Mouse (Mus musculus) 3T3-L1 (cell line): ENCODE results near the gene Ube2n.

Experiments used
- DNase-seq: peaks from one replicate; pipeline ENCODE4 v3.0.0-alpha.2; 2015; ENCODE audit warnings: low read depth, low spot score

Gene Ube2n

GRCm38 (mm10) chr10:95514656-95515292 lies at the start of gene Ube2n:
Gene Ube2n (plus strand): TSS chr10:95515145.
- DNase-seq = peak; percentile 94

DNA sequence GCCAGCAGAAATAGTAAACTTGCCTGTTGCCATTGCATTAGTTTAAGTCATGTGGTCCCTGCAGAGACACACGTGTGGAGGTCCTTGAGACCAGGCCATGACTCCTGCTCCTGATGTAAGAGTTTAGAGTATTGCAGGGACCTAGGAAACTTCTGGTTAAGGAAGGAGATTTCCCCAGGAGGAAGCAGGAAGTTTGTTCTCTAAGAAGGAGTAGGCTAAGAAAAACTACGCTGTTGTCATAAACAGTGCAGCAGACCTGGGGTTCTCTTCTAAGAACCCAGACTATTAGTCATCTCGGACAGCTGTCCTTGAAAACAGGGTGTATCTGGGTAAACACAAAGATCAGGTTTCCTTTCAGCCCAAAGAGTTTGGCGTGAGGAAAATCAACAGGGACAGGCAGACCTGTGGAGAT lies 49.5 kb upstream of the Ube2n start:
- peak; percentile 26 for DNase-seq

GRCm38 (mm10) chr10:95468894-95469293 lies 46.1 kb upstream of the Ube2n start:
- no peak for DNase-seq

GRCm38 (mm10) chr10:95471186-95471585 lies 43.8 kb upstream of the Ube2n start:
- peak; percentile 61 for DNase-seq

DNA sequence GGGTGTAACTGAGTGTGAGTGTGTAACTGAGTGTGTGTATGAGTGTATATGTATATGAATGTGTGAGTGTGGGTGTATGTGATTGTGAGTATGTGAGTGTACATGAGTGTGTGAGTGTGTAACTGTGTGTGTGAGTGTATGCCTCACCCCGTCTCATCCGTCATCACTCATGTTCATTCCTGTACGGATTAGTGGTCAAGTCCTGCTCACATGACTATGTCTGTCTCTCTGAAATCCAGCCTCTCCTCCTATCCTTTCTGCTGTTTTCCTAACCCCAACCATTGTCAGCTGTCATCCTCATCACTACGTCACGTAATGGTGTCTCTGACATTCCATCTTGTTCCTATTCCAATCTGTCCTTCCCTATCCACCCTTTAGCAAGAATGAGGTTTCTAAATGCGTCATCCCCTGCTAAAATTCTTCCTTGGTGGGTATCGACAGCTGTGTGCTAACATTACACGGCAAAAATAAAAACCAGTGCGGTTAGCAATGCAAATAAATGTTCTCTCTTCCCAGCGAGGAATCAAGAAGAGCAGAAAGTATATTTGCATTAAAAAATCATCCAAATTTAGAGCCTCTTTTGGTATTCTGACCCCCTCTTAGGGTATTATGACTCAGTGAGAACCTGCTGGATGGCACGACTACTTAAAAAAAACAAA lies 42.9 kb upstream of the Ube2n start:
- no peak for DNase-seq

GRCm38 (mm10) chr10:95475923-95476322 lies 39.0 kb upstream of the Ube2n start:
- peak; percentile 89 for DNase-seq

GRCm38 (mm10) chr10:95477516-95477915 lies 37.4 kb upstream of the Ube2n start:
- no peak for DNase-seq

GRCm38 (mm10) chr10:95489653-95490052 lies 25.3 kb upstream of the Ube2n start:
- DNase-seq = peak; percentile 43

DNA sequence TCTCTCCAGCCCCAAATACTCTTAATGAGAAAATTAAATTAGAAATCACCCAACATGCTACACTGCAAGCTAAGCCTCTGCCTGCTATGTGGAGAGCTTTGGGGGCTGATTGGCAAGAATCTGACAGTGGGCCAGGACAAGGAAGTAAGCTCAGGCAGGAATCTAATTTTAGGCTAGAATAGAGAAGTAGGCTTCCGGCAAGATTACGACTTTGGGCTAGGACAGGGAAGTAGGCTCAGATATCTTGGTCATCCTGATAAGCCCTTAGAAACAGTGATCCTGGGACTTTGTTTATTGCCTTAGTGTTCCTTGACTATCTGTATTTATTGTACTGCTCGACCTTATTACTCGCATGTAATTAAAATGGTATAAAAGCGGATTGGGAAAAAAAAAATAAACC lies 20.7 kb upstream of the Ube2n start:
- no peak for DNase-seq

GRCm38 (mm10) chr10:95501033-95501432 lies 13.9 kb upstream of the Ube2n start:
- peak; percentile 30 for DNase-seq

DNA sequence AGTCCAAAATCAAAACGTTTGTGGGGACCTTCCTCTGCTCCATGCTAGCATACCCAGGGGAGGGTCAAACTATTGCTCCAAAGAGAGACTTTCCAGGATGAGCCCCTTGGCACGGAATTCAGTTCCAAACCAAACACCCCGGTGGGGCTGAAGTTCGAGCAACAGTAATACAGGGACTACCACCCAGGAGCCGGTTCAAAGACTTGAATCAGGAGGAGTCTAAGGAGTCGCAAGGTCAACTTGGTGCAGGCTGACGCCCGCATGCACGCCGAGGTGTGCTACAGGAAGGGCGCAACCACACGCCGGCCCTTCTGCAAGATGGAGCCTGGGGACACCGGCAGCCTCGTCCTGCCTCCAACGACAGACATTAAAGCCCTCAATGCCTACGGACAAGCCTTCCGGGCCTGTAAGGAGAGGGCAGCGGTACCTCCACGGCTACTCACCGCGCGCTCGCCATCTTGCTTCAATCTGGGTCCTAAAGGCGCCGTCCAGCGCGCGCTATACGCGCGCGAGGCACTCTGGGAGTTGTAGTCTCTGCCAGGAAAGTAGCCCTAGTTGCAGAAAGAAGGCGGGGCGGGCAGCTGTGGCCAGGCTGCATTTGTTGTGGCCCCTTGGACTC lies 13.4 kb upstream of the Ube2n start, which contains the start of gene Mrpl42:
Gene Mrpl42, minus strand, starts transcription at position 478 of the 619 bp plus-strand sequence.
- DNase-seq = peak; percentile 86

- no peak for DNase-seq
Measured at GRCm38 (mm10) chr10:95503443-95504235, 11.3 kb upstream of the Ube2n start.

DNA sequence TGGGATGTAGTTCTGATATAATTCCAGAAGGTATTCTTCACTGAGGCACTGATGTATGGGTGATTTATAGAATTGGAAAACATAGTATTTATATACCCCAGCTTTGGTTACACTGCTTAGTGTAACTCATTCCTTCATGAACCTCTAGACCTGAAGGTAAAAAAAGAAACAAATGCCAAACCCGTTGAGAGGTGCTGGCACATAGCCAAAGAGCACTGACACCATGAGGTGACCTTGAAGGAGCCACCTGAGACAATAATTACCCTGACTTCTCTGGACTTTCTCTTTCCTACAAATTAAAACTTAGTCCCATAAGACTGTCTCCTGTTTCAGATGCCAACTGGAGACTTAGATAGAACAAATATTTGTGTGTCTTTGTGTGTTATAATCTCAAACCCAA lies 10.6 kb upstream of the Ube2n start:
- no peak for DNase-seq

DNA sequence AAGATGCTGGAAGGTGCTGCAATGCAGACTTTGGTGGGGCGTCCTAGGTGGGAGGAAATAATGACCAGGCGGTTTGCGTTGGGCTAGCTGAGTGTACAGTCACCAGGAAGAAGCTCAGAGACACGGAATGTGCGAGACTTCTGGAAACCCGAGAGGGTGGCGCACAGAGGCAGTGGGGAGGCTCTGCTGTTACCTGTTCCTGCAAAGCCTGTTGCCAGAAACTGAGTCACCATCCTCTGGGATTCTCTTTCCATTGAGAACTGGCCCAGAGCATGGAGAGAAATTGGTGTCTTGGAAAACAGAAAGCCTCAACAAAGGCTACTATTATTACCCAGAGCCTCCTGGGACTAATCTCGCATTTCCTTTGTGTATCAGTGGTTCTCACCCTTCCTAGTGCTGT lies 6.8 kb upstream of the Ube2n start:
- DNase-seq = peak; percentile 61

GRCm38 (mm10) chr10:95508793-95509192 lies 6.2 kb upstream of the Ube2n start:
- DNase-seq = peak; percentile 56

GRCm38 (mm10) chr10:95509263-95509662 lies 5.7 kb upstream of the Ube2n start:
- DNase-seq = no peak

DNA sequence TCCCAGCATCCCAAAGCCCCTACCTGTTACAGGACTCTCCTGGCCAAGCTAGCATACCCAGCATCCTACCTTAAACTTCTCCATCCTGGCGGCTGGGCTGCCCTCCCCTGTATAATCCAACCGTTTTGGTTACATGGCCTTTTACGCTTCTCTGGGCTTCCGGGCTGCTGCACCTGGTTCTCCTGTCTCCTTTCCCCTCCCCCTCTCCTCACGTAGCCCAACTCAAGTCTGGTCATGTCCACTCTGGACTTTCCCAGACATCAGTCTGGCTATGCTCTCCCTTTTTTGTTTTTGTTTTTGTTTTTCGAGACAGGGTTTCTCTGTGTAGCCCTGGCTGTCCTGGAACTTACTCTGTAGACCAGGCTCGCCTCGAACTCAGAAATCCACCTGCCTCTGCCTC lies 2.3 kb upstream of the Ube2n start:
- no peak for DNase-seq

DNA sequence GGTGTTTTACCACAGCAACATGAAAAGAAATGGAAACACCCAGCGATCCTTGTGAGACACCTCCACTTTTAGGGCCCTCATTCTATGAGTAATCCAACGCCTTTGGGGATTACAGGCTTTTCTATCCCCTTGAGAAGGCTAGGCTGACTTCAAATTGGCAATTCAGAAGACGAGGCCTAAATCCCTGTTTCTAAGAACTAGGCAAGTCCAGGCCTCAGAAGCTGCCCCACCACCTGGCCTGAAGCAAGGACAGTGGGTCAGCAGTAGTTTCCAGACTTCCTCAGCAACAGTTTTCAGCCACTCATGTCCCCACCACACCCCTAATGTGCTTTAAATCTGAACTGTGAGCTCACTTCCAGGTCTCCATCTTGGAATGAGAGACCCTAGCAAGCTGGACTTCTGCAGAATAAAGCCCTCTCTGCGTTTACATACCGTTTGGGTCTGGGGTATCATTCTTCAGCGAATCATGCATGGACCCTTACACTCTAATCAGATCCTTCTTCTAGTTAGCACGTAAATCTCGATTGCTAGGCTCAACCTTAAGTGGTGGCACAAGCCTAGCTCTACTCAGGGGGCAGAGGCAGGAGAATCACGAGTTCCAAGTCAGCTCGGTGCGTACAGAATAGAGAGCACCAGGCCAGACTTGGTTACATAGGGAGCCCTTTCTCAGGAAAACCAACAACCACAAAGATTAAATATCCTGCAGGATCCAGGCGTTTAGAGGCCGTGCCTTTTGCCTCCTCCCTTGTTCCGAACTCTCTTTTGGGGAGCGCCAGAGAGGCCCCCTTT lies 983 bp upstream of the Ube2n start:
- peak; percentile 21 for DNase-seq

GRCm38 (mm10) chr10:95515293-95515931 lies 467 bp downstream of the Ube2n start:
- peak; percentile 45 for DNase-seq

GRCm38 (mm10) chr10:95517656-95518055 lies 2.7 kb downstream of the Ube2n start:
- DNase-seq = no peak
